Mouse (Mus musculus): Measurements from ENCODE around the gene Pou6f1. TPM values are rescaled to one million over a fixed set of nuclear protein-coding genes. Genes with fewer than 3 reads are reported as not detected.
"Not testable (repeated sequence)": the region's sequence is repeated elsewhere in the genome, so short reads cannot be mapped to it uniquely, and the experiment has no call there.

The Pou6f1 gene
- total RNA-seq, 2 experiments from 2014 or later = 4.6 TPM; not detected in 1

GRCm38 (mm10) chr15:100622164-100622563, 22.4 kb upstream of the Pou6f1 start:
- ATAC-seq (replicated peaks; ENCODE audit: low FRiP score, poor library complexity, severe bottlenecking) = no peak

GRCm38 (mm10) chr15:100621671-100622070, 21.9 kb upstream of the Pou6f1 start:
- ATAC-seq (replicated peaks; ENCODE audit: low FRiP score, poor library complexity, severe bottlenecking) = not testable (repeated sequence)

GRCm38 (mm10) chr15:100619200-100619599, 19.4 kb upstream of the Pou6f1 start:
- no peak for ATAC-seq (replicated peaks; ENCODE audit: low FRiP score, poor library complexity, severe bottlenecking)

- no peak for ATAC-seq (replicated peaks; ENCODE audit: low FRiP score, poor library complexity, severe bottlenecking)
Observed at GRCm38 (mm10) chr15:100616221-100616620, 16.4 kb upstream of the Pou6f1 start.

- ATAC-seq (replicated peaks; ENCODE audit: low FRiP score, poor library complexity, severe bottlenecking) = peak; percentile 55
Observed at GRCm38 (mm10) chr15:100615825-100616220, 16.0 kb upstream of the Pou6f1 start.

GRCm38 (mm10) chr15:100614996-100615824, 15.4 kb upstream of the Pou6f1 start, which contains the start of gene Dazap2:
Gene Dazap2, plus strand, starts transcription at chr15:100615349.
- peak; percentile 74 for ATAC-seq (replicated peaks; ENCODE audit: low FRiP score, poor library complexity, severe bottlenecking)

- ATAC-seq (replicated peaks; ENCODE audit: low FRiP score, poor library complexity, severe bottlenecking) = peak; percentile 64
Observed at GRCm38 (mm10) chr15:100614218-100614995, 14.6 kb upstream of the Pou6f1 start.

- ATAC-seq (replicated peaks; ENCODE audit: low FRiP score, poor library complexity, severe bottlenecking) = peak; percentile 58
Observed at GRCm38 (mm10) chr15:100613584-100613983, 13.8 kb upstream of the Pou6f1 start.

GRCm38 (mm10) chr15:100612432-100612831, 12.6 kb upstream of the Pou6f1 start:
- ATAC-seq (replicated peaks; ENCODE audit: low FRiP score, poor library complexity, severe bottlenecking) = no peak

GRCm38 (mm10) chr15:100611951-100612350, 12.2 kb upstream of the Pou6f1 start:
- no peak for ATAC-seq (replicated peaks; ENCODE audit: low FRiP score, poor library complexity, severe bottlenecking)

GRCm38 (mm10) chr15:100606677-100607076, 6.9 kb upstream of the Pou6f1 start:
- not testable (repeated sequence) for ATAC-seq (replicated peaks; ENCODE audit: low FRiP score, poor library complexity, severe bottlenecking)

GRCm38 (mm10) chr15:100601669-100602068, 1.9 kb upstream of the Pou6f1 start:
- ATAC-seq (replicated peaks; ENCODE audit: low FRiP score, poor library complexity, severe bottlenecking) = no peak

GRCm38 (mm10) chr15:100600696-100601272, 1.0 kb upstream of the Pou6f1 start:
- ATAC-seq (replicated peaks; ENCODE audit: low FRiP score, poor library complexity, severe bottlenecking) = no peak

GRCm38 (mm10) chr15:100600047-100600695, 387 bp upstream of the Pou6f1 start:
- no peak for ATAC-seq (replicated peaks; ENCODE audit: low FRiP score, poor library complexity, severe bottlenecking)

GRCm38 (mm10) chr15:100598883-100599275, 905 bp downstream of the Pou6f1 start:
- no peak for ATAC-seq (replicated peaks; ENCODE audit: low FRiP score, poor library complexity, severe bottlenecking)

GRCm38 (mm10) chr15:100598287-100598882, 1.4 kb downstream of the Pou6f1 start:
- no peak for ATAC-seq (replicated peaks; ENCODE audit: low FRiP score, poor library complexity, severe bottlenecking)

GRCm38 (mm10) chr15:100592817-100593216, 7.0 kb downstream of the Pou6f1 start:
- no peak for ATAC-seq (replicated peaks; ENCODE audit: low FRiP score, poor library complexity, severe bottlenecking)

GRCm38 (mm10) chr15:100590436-100590835, 9.3 kb downstream of the Pou6f1 start:
- ATAC-seq (replicated peaks; ENCODE audit: low FRiP score, poor library complexity, severe bottlenecking) = no peak

GRCm38 (mm10) chr15:100588297-100588696, 11.5 kb downstream of the Pou6f1 start:
- ATAC-seq (replicated peaks; ENCODE audit: low FRiP score, poor library complexity, severe bottlenecking) = no peak

GRCm38 (mm10) chr15:100587166-100587565, 12.6 kb downstream of the Pou6f1 start:
- ATAC-seq (replicated peaks; ENCODE audit: low FRiP score, poor library complexity, severe bottlenecking) = no peak
